Mouse (Mus musculus) G1E-ER4 (cell line): Measurements from ENCODE around the gene Epb41l1. TPM values are rescaled to one million over a fixed set of nuclear protein-coding genes. Genes with fewer than 3 reads are reported as not detected.

ENCODE experiments used
- GATA1 ChIP-seq: IDR thresholded peaks from one replicate; pipeline ENCODE4 v1.8.0; 2012; ENCODE audit warnings: low read length, inconsistent platforms
- polyA plus RNA-seq: library from polyadenylated mRNA; stranded (reverse); fragments of >175 nt; gene quantifications from 2 replicates; pipeline ENCODE4 v1.2.3, GENCODE M21; 2012

Epb41l1 gene
- polyA plus RNA-seq, 1 experiment, result 0.02 TPM

GRCm38 (mm10) chr2:156472336-156472735, 51.6 kb downstream of the Epb41l1 start:
- TF ChIP-seq GATA1, result no peak

DNA sequence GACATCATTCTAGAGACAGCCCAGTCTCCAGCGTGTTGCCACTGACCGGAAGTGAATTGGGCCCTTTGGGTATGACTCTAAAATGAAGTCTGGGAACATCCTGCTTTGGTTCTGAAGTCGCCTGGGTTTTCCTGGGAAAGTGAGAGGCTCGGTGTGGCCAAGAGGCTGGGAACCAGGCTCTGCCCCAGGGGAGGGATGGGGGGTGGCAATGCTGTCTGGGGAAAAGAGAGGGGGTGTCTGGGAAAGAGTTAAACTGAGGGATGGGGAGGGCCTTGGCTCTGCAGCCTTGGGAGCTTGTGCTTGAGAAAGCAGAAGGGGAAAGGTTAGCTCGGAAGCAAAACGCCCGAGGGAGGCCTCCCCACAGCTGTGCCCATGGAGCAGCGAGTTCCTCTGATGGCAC, 53.0 kb downstream of the Epb41l1 start:
- TF ChIP-seq GATA1, result no peak

DNA sequence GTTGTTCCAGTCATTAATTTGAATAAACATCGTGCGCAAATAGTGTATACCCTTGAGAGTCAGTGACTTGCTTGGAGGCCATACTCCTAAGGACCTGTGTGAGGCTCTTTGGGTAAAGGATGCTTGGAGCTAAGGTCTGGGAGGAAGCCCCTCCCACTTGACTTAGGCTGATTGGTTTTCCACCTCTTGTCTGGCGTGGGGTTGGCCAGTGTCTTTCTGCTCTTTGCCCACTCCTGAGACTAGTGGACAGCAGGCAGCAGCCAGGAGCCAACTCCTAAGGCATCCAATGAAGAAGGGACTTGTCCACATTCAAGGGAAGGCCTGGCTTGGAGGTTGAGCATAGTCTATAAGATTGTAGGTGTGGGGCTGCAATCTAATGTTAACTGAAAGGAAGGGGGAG, 53.4 kb downstream of the Epb41l1 start:
- TF ChIP-seq GATA1, result no peak

- no peak for TF ChIP-seq GATA1
Observed at GRCm38 (mm10) chr2:156474891-156475284, 54.2 kb downstream of the Epb41l1 start.

DNA sequence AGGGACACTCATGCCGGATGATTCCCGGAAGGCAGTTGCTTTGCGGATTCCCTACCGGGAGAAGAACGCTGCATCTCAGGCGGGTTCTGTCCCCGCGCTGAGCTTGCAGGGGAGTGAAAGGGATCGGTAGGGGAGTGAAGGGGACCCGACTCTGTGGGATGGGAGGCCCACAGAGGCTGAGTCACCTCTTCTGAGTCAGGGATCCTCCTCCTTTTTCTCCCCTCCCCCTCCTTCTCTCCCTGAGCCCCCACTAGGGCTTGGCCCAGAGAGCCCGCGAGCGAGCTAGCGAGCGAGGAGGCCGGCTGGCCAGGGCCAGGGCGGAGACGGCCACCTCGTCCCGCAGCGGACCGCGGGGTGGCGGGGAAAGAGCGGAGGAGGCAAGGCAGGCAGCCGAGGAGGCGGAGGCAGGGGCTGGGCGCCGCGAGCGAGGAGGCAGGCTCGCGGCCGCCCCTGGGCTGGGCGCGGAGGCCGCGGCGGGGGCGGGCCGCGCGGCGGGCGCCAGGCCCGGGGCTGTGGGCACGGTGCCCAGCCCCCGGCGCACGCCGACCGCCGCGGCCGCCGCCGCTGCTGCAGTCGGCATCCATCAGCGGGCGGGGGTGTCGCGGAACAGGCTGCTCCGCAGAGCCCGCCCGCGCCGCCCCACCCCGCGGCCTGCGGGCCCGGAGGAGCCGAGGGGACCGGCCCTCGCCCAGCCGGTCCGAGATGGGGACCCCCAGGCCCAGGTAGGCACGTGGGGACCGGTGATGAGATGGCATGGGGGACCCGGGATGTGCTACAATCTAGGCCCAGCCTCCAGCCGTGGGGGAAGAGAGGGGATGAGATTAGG, 54.8 kb downstream of the Epb41l1 start:
- no peak for TF ChIP-seq GATA1

- TF ChIP-seq GATA1, result no peak
Observed at GRCm38 (mm10) chr2:156476111-156476747, 55.5 kb downstream of the Epb41l1 start.

DNA sequence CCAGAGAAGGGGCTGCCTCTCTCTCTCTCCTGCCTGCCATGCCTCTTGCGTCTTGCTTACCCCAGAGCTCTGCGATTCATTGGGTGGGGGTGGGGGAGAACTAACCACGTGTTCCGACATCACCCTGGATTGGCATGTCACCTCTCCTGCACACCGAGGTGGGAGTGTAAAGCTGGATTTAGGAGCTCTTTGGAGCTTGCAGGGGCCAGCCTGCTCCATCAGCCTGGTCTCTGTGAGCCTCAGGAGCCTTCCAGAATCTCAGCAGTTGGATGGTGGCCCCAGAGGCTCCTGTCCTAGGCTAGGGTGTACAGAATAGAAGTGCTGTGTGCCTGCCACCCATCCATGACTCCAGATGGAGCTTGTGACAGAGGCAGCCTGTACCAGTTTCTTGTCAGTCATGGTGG, 56.0 kb downstream of the Epb41l1 start:
- TF ChIP-seq GATA1, result no peak

- TF ChIP-seq GATA1, result no peak
Observed at GRCm38 (mm10) chr2:156478046-156478690, 57.5 kb downstream of the Epb41l1 start.

GRCm38 (mm10) chr2:156479833-156480232, 59.1 kb downstream of the Epb41l1 start:
- TF ChIP-seq GATA1, result no peak

- TF ChIP-seq GATA1, result no peak
Observed at GRCm38 (mm10) chr2:156480267-156480666, 59.6 kb downstream of the Epb41l1 start.

GRCm38 (mm10) chr2:156482299-156482698, 61.6 kb downstream of the Epb41l1 start:
- TF ChIP-seq GATA1, result no peak

DNA sequence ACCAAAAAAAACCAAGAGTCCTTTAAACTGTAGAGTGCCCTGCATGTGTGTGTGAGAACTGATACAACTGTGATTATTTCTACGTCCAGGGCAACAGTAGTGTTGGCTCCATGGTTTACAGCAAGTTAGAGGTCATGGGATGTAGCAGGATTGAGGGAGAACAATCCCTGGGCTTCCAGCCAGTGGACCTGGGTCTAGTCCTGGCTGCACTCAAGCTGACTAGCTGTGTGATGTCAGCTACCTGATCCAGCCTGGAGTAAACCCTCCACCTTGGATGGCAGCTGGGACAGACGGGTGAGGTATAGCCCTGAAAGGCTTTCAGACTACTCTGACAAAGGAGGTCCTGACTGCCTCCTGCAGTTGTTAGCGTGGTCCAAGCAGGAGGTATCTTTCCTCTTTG, 62.1 kb downstream of the Epb41l1 start:
- no peak for TF ChIP-seq GATA1

- TF ChIP-seq GATA1, result no peak
Observed at GRCm38 (mm10) chr2:156483204-156483603, 62.5 kb downstream of the Epb41l1 start.

DNA sequence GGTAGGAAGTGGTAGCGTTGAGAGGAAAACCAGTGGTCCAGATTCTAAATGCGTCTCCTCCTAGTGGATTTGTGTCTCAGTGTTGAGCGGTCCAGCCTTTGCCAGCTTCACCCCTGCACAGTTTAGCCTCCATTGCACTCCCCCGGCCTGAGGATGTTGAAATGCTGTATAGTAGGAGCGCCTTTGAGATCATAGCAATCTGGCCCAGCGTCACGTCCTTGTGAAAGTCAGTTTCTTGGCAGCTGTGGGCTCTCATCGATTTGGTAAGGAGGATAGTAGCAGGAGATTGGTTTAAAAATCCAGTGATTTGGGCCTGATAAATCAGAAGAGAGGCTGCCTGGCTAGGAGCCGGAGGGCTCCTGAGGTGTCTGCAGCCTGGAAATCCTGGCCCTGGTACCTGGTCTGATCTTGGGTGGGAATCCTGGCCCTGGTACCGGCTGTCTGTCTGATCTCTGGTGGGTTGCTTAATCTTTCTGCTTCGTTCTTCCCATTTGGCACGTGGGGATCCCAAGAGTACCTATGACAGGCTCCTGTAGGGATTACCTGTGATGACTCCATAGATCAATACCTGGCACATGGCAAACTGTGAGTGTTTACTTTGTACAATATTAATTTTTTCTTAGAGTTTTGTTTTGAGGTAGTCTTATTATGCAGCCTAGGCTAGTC, 65.5 kb downstream of the Epb41l1 start:
- TF ChIP-seq GATA1, result no peak

- no peak for TF ChIP-seq GATA1
Observed at GRCm38 (mm10) chr2:156487589-156488160, 67.0 kb downstream of the Epb41l1 start.
